Mouse (Mus musculus): ENCODE measurements around the gene Dok1.

DNA sequence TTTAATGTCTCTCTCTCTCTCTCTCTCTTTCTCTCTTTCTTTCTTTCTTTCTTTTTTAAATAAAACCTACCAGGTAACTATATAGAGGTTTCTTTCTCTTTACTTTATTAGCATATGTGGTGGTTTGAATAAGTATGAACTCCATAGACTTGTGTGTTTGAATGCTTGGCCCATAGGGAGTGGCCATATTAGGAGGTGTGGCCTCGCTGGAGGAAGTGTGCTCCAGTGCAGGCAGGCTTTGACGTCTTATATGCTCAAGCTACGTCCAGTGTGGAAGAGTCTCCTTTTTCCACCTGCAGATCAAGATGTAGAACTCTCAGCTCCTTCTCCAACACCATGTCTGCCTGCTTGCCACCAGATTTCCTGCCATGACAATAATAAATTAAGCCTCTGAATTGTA lies 14.2 kb downstream of the Dok1 start:
- TF ChIP-seq CTCF (IDR thresholded peaks at IDR 0.05; ENCODE audit: low read depth) (no peak), EP300 (IDR thresholded peaks at IDR 0.05; ENCODE audit: low read depth) (no peak)
